Mouse (Mus musculus) lung, embryonic 16.5 days (tissue): ENCODE results near the gene 9530053A07Rik. TPM values are rescaled to one million over a fixed set of nuclear protein-coding genes. Genes with fewer than 3 reads are reported as not detected.

Experiments used
- ATAC-seq: fragments of 200-750 bp; cut with Nextera tagmentation; 2 replicates; pipeline ENCODE4 v1.8.0; 2017; ENCODE audit warnings: low read depth, mild to moderate bottlenecking, moderate library complexity
- H3K27ac ChIP-seq: fragments of 300-500 bp; sonication (generic); 2 replicates; pipeline ENCODE4 v1.5.1; 2014; ENCODE audit warnings: mild to moderate bottlenecking, control low read depth, low read length
- H3K27me3 ChIP-seq: fragments of 300-500 bp; sonication (generic); 2 replicates; pipeline ENCODE4 v1.6.1; 2014; ENCODE audit warnings: low read depth, low read length, mixed read lengths; ENCODE audit not compliant: control insufficient read depth, insufficient read depth
- H3K36me3 ChIP-seq: fragments of 300-500 bp; sonication (generic); 2 replicates; pipeline ENCODE4 v1.6.1; 2014; ENCODE audit warnings: low read length; ENCODE audit not compliant: control insufficient read depth, insufficient read depth
- H3K4me1 ChIP-seq: fragments of 300-500 bp; sonication (generic); replicated peaks from 2 replicates; pipeline ENCODE4 v1.6.1; 2014; ENCODE audit warnings: low read length, mixed read lengths; ENCODE audit not compliant: control insufficient read depth, insufficient read depth
- H3K4me2 ChIP-seq: fragments of 300-500 bp; sonication (generic); 2 replicates; pipeline ENCODE4 v1.6.1; 2014; ENCODE audit warnings: low read depth, low read length, control low read depth
- H3K4me3 ChIP-seq: fragments of 300-500 bp; sonication (generic); 2 replicates; pipeline ENCODE4 v1.5.1; 2014; ENCODE audit warnings: mild to moderate bottlenecking, low read length, control low read depth
- H3K9ac ChIP-seq: fragments of 300-500 bp; sonication (generic); 2 replicates; pipeline ENCODE4 v1.6.1; 2014; ENCODE audit warnings: low read length, control low read depth
- H3K9me3 ChIP-seq: fragments of 300-500 bp; sonication (generic); 2 replicates; pipeline ENCODE4 v1.6.1; 2016; ENCODE audit warnings: low read length; ENCODE audit not compliant: control insufficient read depth
- WGBS: fragments of 180-500 bp; shearing (Covaris S2); extraction: QIAGEN DNeasy Blood & Tissue Kit; methylation state at CpG from one replicate; pipeline ENCODE4 v1.1.7; 2014; 5-methylcytosine and 5-hydroxymethylcytosine counted together
- polyA plus RNA-seq: library from polyadenylated mRNA; unstranded; fragments of >200 nt; fragmentation: Nextera tagmentation; extraction: Ambion mirVana; gene quantifications from 2 replicates; pipeline ENCODE4 v1.2.1, GENCODE M21; 2015

Gene 9530053A07Rik
- polyA plus RNA-seq, 1 experiment from 2014 or later = not detected

DNA sequence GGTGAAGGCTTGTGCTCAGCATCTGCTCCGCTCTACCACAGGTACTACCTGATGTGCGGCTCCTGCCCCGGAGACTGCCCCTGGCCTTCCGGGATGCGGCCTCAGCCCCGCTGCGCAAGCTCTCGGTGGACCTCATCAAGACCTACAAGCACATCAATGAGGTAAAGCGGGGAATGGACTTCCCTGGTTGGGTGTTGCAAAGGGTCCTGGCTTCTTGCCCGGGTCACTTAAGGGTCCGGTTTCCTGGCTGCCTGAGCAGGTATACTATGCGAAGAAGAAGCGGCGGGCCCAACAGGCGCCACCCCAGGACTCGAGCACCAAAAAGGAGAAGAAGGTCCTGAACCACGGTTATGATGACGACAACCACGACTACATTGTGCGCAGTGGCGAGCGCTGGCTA is 53.1 kb downstream of the 9530053A07Rik start:
- whole genome bisulfite sequencing = 91% methylated on average over 22 of the region's 22 CpGs
- peaks cover 6% of the 10 kb centered on the region for H3K4me1 ChIP-seq
- no peak overlapping the region for H3K9ac ChIP-seq
- no peaks in the 10 kb centered on the region for H3K9me3 ChIP-seq
- no peak overlapping the region for H3K27ac ChIP-seq
- H3K36me3 ChIP-seq = peaks cover 59% of the 10 kb centered on the region
- no peak overlapping the region for H3K4me2 ChIP-seq
- no peak for ATAC-seq
- no peaks in the 10 kb centered on the region for H3K27me3 ChIP-seq
- H3K4me3 ChIP-seq = no peak overlapping the region

GRCm38 (mm10) chr7:28185884-28186283 is 56.6 kb downstream of the 9530053A07Rik start:
- H3K27me3 ChIP-seq = no peaks in the 10 kb centered on the region
- ATAC-seq = no peak

GRCm38 (mm10) chr7:28186631-28187030 is 57.4 kb downstream of the 9530053A07Rik start:
- Histone ChIP-seq H3K27me3 (no peaks in the 10 kb centered on the region), H3K4me2 (no peak overlapping the region), H3K9ac (no peak overlapping the region), H3K9me3 (no peaks in the 10 kb centered on the region), H3K4me3 (no peak overlapping the region), H3K4me1 (no peaks in the 10 kb centered on the region), H3K27ac (no peak overlapping the region), H3K36me3 (peaks cover 73% of the 10 kb centered on the region)
- WGBS = 88% methylated on average over 8 of the region's 8 CpGs
- no peak for ATAC-seq

More at GRCm38 (mm10) chr7:28185884-28186283, 56.6 kb downstream of the 9530053A07Rik start:
- WGBS = 89% methylated on average over 14 of the region's 14 CpGs
- no peaks in the 10 kb centered on the region for H3K9me3 ChIP-seq
- no peak overlapping the region for H3K4me2 ChIP-seq
- peaks cover 73% of the 10 kb centered on the region for H3K36me3 ChIP-seq
- no peak overlapping the region for H3K4me3 ChIP-seq
- no peak overlapping the region for H3K9ac ChIP-seq
- no peak overlapping the region for H3K27ac ChIP-seq
- peaks cover 2% of the 10 kb centered on the region for H3K4me1 ChIP-seq

DNA sequence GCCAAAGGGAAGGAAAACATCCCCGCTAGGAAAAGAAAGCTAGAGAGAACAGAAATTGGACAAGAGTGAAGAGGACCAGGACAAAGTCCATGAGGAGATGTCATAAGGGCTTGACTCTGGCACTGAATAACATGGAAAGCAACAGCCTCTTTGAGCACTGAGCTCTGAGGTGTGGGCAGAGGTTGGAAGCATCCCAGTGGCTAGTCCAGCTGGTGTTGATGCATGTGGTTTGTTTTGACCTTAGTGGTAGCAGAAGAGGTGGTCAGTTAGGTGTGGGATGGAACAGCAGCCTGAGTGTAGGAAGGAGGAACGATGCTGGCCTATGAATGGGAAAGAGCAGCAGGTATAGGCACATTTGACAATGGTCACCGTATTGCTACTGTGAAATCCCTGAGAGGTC is 62.2 kb downstream of the 9530053A07Rik start:
- ATAC-seq = no peak
- Histone ChIP-seq H3K9me3 (no peaks in the 10 kb centered on the region), H3K9ac (no peak overlapping the region), H3K4me2 (no peak overlapping the region), H3K4me3 (no peak overlapping the region), H3K4me1 (no peaks in the 10 kb centered on the region), H3K27me3 (no peaks in the 10 kb centered on the region), H3K27ac (no peak overlapping the region), H3K36me3 (peaks cover 33% of the 10 kb centered on the region)
- WGBS = 86% methylated on average over 3 of the region's 3 CpGs

DNA sequence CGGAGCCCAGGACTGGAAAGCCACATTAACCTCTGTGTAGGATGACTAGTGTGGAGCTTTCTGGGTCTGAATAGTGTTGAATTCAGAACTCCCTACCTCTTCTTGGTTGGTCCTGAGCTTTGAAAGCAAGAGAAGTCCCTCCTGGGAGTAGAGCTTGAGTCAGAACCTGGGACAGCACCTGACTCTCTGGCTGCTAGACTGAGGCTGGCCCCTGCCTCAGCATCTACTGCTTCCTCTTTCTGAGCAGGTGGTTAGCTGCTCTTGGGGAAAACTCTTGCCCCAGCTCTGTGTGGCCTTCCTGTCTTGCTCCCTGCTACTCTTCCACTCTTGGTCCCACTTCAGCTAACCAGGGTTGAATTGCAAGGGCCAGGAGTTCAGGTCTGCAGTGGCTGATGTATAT is 62.6 kb downstream of the 9530053A07Rik start:
- no peak overlapping the region for H3K27ac ChIP-seq
- no peak overlapping the region for H3K4me3 ChIP-seq
- no peak overlapping the region for H3K4me2 ChIP-seq
- H3K36me3 ChIP-seq = peaks cover 33% of the 10 kb centered on the region
- no peak overlapping the region for H3K9ac ChIP-seq
- H3K9me3 ChIP-seq = no peaks in the 10 kb centered on the region
- no peak for ATAC-seq
- H3K27me3 ChIP-seq = no peaks in the 10 kb centered on the region
- WGBS = 95% methylated on average over 1 of the region's 1 CpGs
- no peaks in the 10 kb centered on the region for H3K4me1 ChIP-seq

- WGBS = 85% methylated on average over 5 of the region's 5 CpGs
- Histone ChIP-seq H3K4me1 (no peaks in the 10 kb centered on the region), H3K27ac (no peak overlapping the region), H3K36me3 (peaks cover 17% of the 10 kb centered on the region), H3K4me2 (no peak overlapping the region), H3K9me3 (no peaks in the 10 kb centered on the region), H3K9ac (no peak overlapping the region), H3K27me3 (no peaks in the 10 kb centered on the region), H3K4me3 (no peak overlapping the region)
- ATAC-seq = no peak
Observed at GRCm38 (mm10) chr7:28195414-28196098, 66.3 kb downstream of the 9530053A07Rik start.

- Histone ChIP-seq H3K27me3 (no peaks in the 10 kb centered on the region), H3K4me1 (no peaks in the 10 kb centered on the region), H3K4me2 (no peak overlapping the region), H3K27ac (no peak overlapping the region), H3K4me3 (no peak overlapping the region), H3K9me3 (no peaks in the 10 kb centered on the region), H3K9ac (no peak overlapping the region), H3K36me3 (peaks cover 10% of the 10 kb centered on the region)
- 70% methylated on average over 14 of the region's 14 CpGs for WGBS
- no peak for ATAC-seq
Observed at GRCm38 (mm10) chr7:28196528-28196927, 67.3 kb downstream of the 9530053A07Rik start.

DNA sequence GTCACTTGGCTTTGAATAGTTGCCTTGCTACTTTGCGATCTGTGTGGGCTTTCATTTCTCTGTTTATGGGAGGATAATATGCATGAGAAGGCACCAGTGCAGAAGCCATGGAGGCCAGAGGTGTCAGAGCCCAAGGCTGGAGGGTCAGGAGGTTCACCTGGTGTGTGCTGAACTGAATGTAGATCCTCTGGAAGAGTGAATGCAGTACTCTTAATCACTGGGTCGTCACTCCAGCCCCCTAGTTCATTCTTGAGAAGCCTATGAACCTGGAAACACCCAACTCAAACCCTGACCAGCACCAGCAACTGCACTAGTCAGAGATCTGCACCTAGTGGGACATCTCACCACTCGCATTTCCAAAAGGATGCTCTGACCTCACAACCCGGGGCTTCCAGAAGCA is 69.8 kb downstream of the 9530053A07Rik start:
- H3K9me3 ChIP-seq = no peaks in the 10 kb centered on the region
- H3K9ac ChIP-seq = no peak overlapping the region
- H3K4me1 ChIP-seq = no peaks in the 10 kb centered on the region
- no peak for ATAC-seq
- H3K27ac ChIP-seq = no peak overlapping the region
- peaks cover 8% of the 10 kb centered on the region for H3K36me3 ChIP-seq
- H3K4me2 ChIP-seq = no peak overlapping the region
- H3K4me3 ChIP-seq = no peak overlapping the region
- H3K27me3 ChIP-seq = no peaks in the 10 kb centered on the region
- 68% methylated on average over 4 of the region's 4 CpGs for WGBS

- no peaks in the 10 kb centered on the region for H3K27me3 ChIP-seq
- H3K4me3 ChIP-seq = no peak overlapping the region
- WGBS = 39% methylated on average over 16 of the region's 19 CpGs
- H3K36me3 ChIP-seq = no peaks in the 10 kb centered on the region
- H3K9ac ChIP-seq = no peak overlapping the region
- peak; percentile 5; the same call in 1 of the 2 replicates for ATAC-seq
- no peaks in the 10 kb centered on the region for H3K4me1 ChIP-seq
- H3K4me2 ChIP-seq = no peak overlapping the region
- H3K27ac ChIP-seq = no peak overlapping the region
- H3K9me3 ChIP-seq = no peaks in the 10 kb centered on the region
Observed at GRCm38 (mm10) chr7:28203207-28204108, 74.2 kb downstream of the 9530053A07Rik start.
